18 mouse cellular contexts compared by ENCODE assay signal in the genomic region with DNA sequence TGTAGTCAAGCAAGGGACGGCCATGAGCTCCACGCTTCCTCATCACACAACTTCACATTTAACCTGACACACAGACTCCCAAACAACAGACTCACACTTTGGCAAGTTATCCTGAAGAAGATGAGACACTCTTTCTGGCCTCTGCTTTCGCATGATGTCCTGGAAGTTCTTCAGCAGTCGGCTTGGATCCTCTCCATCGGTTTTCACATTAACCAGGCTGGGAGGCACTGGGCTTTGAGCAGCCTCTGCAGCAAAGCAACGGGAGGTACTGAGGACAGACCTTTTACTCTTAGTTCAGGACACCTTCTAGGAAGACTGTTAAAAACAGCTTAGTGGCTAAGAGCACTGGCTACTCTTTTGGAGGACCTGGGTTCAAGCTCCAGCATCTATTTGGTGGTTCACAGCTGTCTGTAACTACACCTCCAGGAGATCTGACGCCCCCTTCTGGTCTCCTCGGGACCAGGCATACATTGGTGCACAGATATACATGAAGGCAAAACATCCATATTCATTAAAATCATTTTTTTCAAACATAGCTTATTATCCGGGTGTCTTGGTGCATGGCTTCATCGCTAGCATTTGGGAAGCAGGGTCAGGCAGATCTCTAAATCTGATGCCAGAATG. TPM values are rescaled to one million over a fixed set of nuclear protein-coding genes. Genes with fewer than 3 reads are reported as not detected.
DNase-seq lines count a peak whose midpoint lies in the region; ATAC-seq and TF ChIP-seq lines count a peak whose summit lies in the region.
"Had no signal": no experiment of that assay in that cellular context is flagged by ENCODE, and none has a peak within 500 bp of the region (broad histone marks: within the 10 kb centered on the region; RNA-seq: fewer than 3 reads in every experiment).

No protein-coding gene starts in this region.

- peak; percentile 24; the same call in 1 of the 2 replicates for TF ChIP-seq POLR2A in lung, adult 2 months (IDR thresholded peaks at IDR 0.05; ENCODE audit: borderline replicate concordance, extremely low read depth, low read depth, low read length)
- TF ChIP-seq POLR2A in bone marrow, adult 2 months (IDR thresholded peaks at IDR 0.05; ENCODE audit: borderline replicate concordance, control insufficient read depth, low read depth, low read length): no peak

- H3K9ac ChIP-seq in kidney, embryonic 14.5 days (ENCODE audit: low read depth, low read length): no peak overlapping the region
- no peak overlapping the region for H3K9ac ChIP-seq in stomach, postnatal 0 days (ENCODE audit: low read length)
- H3K9ac ChIP-seq: embryonic facial prominence, embryonic 13.5 days; heart, embryonic 12.5 days; limb, embryonic 15.5 days; neural tube, embryonic 15.5 days; stomach, embryonic 15.5 days had no signal

- H3K27ac ChIP-seq in kidney, embryonic 14.5 days (ENCODE audit: low read depth, low read length): no peak overlapping the region
- H3K27ac ChIP-seq in bone marrow, adult 2 months (ENCODE audit: control insufficient read depth, insufficient read depth, low read depth, low read length, poor library complexity): 0 out of 2 replicates have a peak overlapping the region, but pooled peaks have one; percentile 16
- H3K27ac ChIP-seq in stomach, postnatal 0 days (replicated peaks): no peak overlapping the region
- H3K27ac ChIP-seq: embryonic facial prominence, embryonic 13.5 days; forebrain, embryonic 10.5 days; limb, embryonic 15.5 days; midbrain, embryonic 10.5 days; neural tube, embryonic 15.5 days; stomach, embryonic 15.5 days had no signal

- peaks cover 4% of the 10 kb centered on the region for H3K4me1 ChIP-seq in kidney, embryonic 14.5 days (ENCODE audit: control insufficient read depth, insufficient read depth, low read length)
- peaks cover 25% of the 10 kb centered on the region for H3K4me1 ChIP-seq in lung, adult 2 months (ENCODE audit: control insufficient read depth, insufficient read depth, low read length)
- peaks cover 2% of the 10 kb centered on the region; the same call in 1 of the 2 replicates for H3K4me1 ChIP-seq in bone marrow, adult 2 months (ENCODE audit: control insufficient read depth, insufficient read depth, low read length)
- H3K4me1 ChIP-seq in stomach, postnatal 0 days (replicated peaks; ENCODE audit: control insufficient read depth, insufficient read depth): peaks cover 5% of the 10 kb centered on the region

- peaks cover 65% of the 10 kb centered on the region for H3K36me3 ChIP-seq in kidney, embryonic 14.5 days (ENCODE audit: control insufficient read depth, insufficient read depth, low read length)
- H3K36me3 ChIP-seq in stomach, postnatal 0 days (ENCODE audit: control insufficient read depth, insufficient read depth, low read length): peaks cover 38% of the 10 kb centered on the region

- H3K4me3 ChIP-seq in kidney, embryonic 14.5 days (ENCODE audit: low read length): no peak overlapping the region
- H3K4me3 ChIP-seq in lung, adult 2 months (replicated peaks; ENCODE audit: extremely low read depth, low read depth, low read length): no peak overlapping the region
- no peak overlapping the region for H3K4me3 ChIP-seq in bone marrow, adult 2 months (replicated peaks; ENCODE audit: control insufficient read depth, low read depth, low read length)
- no peak overlapping the region for H3K4me3 ChIP-seq in stomach, postnatal 0 days (ENCODE audit: low read depth, low read length)
- H3K4me3 ChIP-seq: embryonic facial prominence, embryonic 13.5 days; forebrain, embryonic 10.5 days; heart, embryonic 12.5 days; limb, embryonic 15.5 days; midbrain, embryonic 10.5 days; neural tube, embryonic 15.5 days; stomach, embryonic 15.5 days had no signal

- no peak for TF ChIP-seq CTCF in lung, adult 2 months (IDR thresholded peaks at IDR 0.05; ENCODE audit: insufficient read depth, low read length)
- no peak for TF ChIP-seq CTCF in bone marrow, adult 2 months (IDR thresholded peaks at IDR 0.05; ENCODE audit: control insufficient read depth, insufficient read depth, low read length)
- TF ChIP-seq CTCF in stomach, postnatal 0 days (IDR thresholded peaks at IDR 0.05; ENCODE audit: low read depth): peak; percentile 13; the same call in 1 of the 2 replicates

- no peaks in the 10 kb centered on the region for H3K27me3 ChIP-seq in kidney, embryonic 14.5 days (ENCODE audit: control insufficient read depth, insufficient read depth, low read length)
- no peaks in the 10 kb centered on the region for H3K27me3 ChIP-seq in stomach, postnatal 0 days (ENCODE audit: control insufficient read depth, insufficient read depth, low read length)
- H3K27me3 ChIP-seq: embryonic facial prominence, embryonic 13.5 days; heart, embryonic 12.5 days; limb, embryonic 15.5 days; neural tube, embryonic 15.5 days; stomach, embryonic 15.5 days had no signal

- no peak for ATAC-seq in kidney, embryonic 14.5 days (ENCODE audit: low FRiP score, low TSS enrichment)
- ATAC-seq in stomach, postnatal 0 days (ENCODE audit: low FRiP score, low TSS enrichment): no peak

- TF ChIP-seq EP300 in stomach, postnatal 0 days (optimal IDR thresholded peaks at IDR 0.05): no peak

- H3K9me3 ChIP-seq in kidney, embryonic 14.5 days (ENCODE audit: control insufficient read depth, low read length): no peaks in the 10 kb centered on the region
- H3K9me3 ChIP-seq in stomach, postnatal 0 days (ENCODE audit: control insufficient read depth, low read length): no peaks in the 10 kb centered on the region
- H3K9me3 ChIP-seq: embryonic facial prominence, embryonic 13.5 days; forebrain, embryonic 10.5 days; heart, embryonic 12.5 days; limb, embryonic 15.5 days; midbrain, embryonic 10.5 days; neural tube, embryonic 15.5 days; stomach, embryonic 15.5 days had no signal

- WGBS in kidney, embryonic 14.5 days: 88% methylated on average over 10 of the region's 10 CpGs
- WGBS in lung, adult 2 months: 84% methylated on average over 10 of the region's 10 CpGs
- 73% methylated on average over 10 of the region's 10 CpGs for WGBS in bone marrow, adult 2 months
- WGBS in stomach, postnatal 0 days: 81% methylated on average over 10 of the region's 10 CpGs

- no peak overlapping the region for H3K4me2 ChIP-seq in kidney, embryonic 14.5 days (replicated peaks; ENCODE audit: low read depth, low read length)
- no peak overlapping the region for H3K4me2 ChIP-seq in stomach, postnatal 0 days (replicated peaks; ENCODE audit: low read depth)
- H3K4me2 ChIP-seq: embryonic facial prominence, embryonic 13.5 days; heart, embryonic 12.5 days; limb, embryonic 15.5 days; neural tube, embryonic 15.5 days; stomach, embryonic 15.5 days had no signal

- DNase-seq in kidney, adult 11 months: peak; percentile 79
- no peak for DNase-seq in lung, adult 2 months
- no peak for DNase-seq in lung, postnatal 25 days (ENCODE audit: low spot score)
- no peak for DNase-seq in stomach, postnatal 0 days (ENCODE audit: low spot score)
- DNase-seq in adrenal gland, adult 8-10 months: no peak
- DNase-seq: heart, postnatal 4 days; lung, postnatal 36 days; thymus, postnatal 25 days had no signal

RNA-seq across cellular contexts. Expression of a gene that starts 6.8 kb away (rescaled TPM):
- 71.8 and 95.3 TPM in 2 replicates for polyA plus RNA-seq in kidney, embryonic 14.5 days (2014; fragmentation: Nextera tagmentation; extraction: Ambion mirVana)
- 443 and 458 TPM in 2 replicates for polyA plus RNA-seq in lung, adult 2 months (2012; rRNA removed)
- polyA plus RNA-seq in bone marrow, adult 2 months (2011; ENCODE audit: insufficient read depth, insufficient read length, low replicate concordance, missing spikeins): 22.5 and 59.7 TPM in 2 replicates
- 145 and 152 TPM in 2 replicates for polyA plus RNA-seq in stomach, postnatal 0 days (2015; fragmentation: Nextera tagmentation; extraction: Ambion mirVana)
- total RNA-seq in adrenal gland, adult 8-10 months (2022): 1,000 to 10,000 TPM in 3 of 4 experiments, 100 to 1,000 TPM in 1; 739 to 2,154 (median 1,752) TPM

RNA-seq across cellular contexts. Expression of a gene that starts 19.3 kb away (rescaled TPM):
- polyA plus RNA-seq in kidney, embryonic 14.5 days (2014; fragmentation: Nextera tagmentation; extraction: Ambion mirVana): 0.14 TPM in 1 of 2 replicates, not detected in the other
- polyA plus RNA-seq in lung, adult 2 months (2012; rRNA removed): 6.0 and 6.4 TPM in 2 replicates
- polyA plus RNA-seq in bone marrow, adult 2 months (2011; ENCODE audit: insufficient read depth, insufficient read length, low replicate concordance, missing spikeins): 0.56 and 3.6 TPM in 2 replicates
- polyA plus RNA-seq in stomach, postnatal 0 days (2015; fragmentation: Nextera tagmentation; extraction: Ambion mirVana): 0.05 and 0.07 TPM in 2 replicates
- 1 to 10 TPM in 3 of 4 experiments, under 1 TPM in 1; 0.98 to 2.7 (median 1.5) TPM for total RNA-seq in adrenal gland, adult 8-10 months (2022)
- polyA plus RNA-seq: C2C12; embryonic facial prominence, embryonic 13.5 days; forebrain, embryonic 10.5 days; heart, embryonic 12.5 days; midbrain, embryonic 10.5 days; neural tube, embryonic 15.5 days had no signal

RNA-seq across cellular contexts. Expression of a gene that starts 38.7 kb away (rescaled TPM):
- 77.9 and 80.8 TPM in 2 replicates for polyA plus RNA-seq in kidney, embryonic 14.5 days (2014; fragmentation: Nextera tagmentation; extraction: Ambion mirVana)
- 60.9 and 69.0 TPM in 2 replicates for polyA plus RNA-seq in lung, adult 2 months (2012; rRNA removed)
- 21.7 and 63.2 TPM in 2 replicates for polyA plus RNA-seq in bone marrow, adult 2 months (2011; ENCODE audit: insufficient read depth, insufficient read length, low replicate concordance, missing spikeins)
- polyA plus RNA-seq in stomach, postnatal 0 days (2015; fragmentation: Nextera tagmentation; extraction: Ambion mirVana): 27.1 and 27.7 TPM in 2 replicates
- total RNA-seq in adrenal gland, adult 8-10 months (2022): 100 to 1,000 TPM in 3 of 4 experiments, 10 to 100 TPM in 1; 92.9 to 136 (median 118) TPM

RNA-seq across cellular contexts. Expression of a gene that starts 39.2 kb away (rescaled TPM):
- polyA plus RNA-seq in kidney, embryonic 14.5 days (2014; fragmentation: Nextera tagmentation; extraction: Ambion mirVana): 25.6 and 29.1 TPM in 2 replicates
- 5.7 and 7.9 TPM in 2 replicates for polyA plus RNA-seq in lung, adult 2 months (2012; rRNA removed)
- polyA plus RNA-seq in bone marrow, adult 2 months (2011; ENCODE audit: insufficient read depth, insufficient read length, low replicate concordance, missing spikeins): 45.1 and 46.9 TPM in 2 replicates
- polyA plus RNA-seq in stomach, postnatal 0 days (2015; fragmentation: Nextera tagmentation; extraction: Ambion mirVana): 13.0 and 13.3 TPM in 2 replicates
- 1 to 10 TPM; 3.9 to 6.5 (median 5.5) TPM for total RNA-seq in adrenal gland, adult 8-10 months (2022)

RNA-seq across cellular contexts. Expression of a gene that starts 42.1 kb away (rescaled TPM):
- 36.4 and 43.1 TPM in 2 replicates for polyA plus RNA-seq in kidney, embryonic 14.5 days (2014; fragmentation: Nextera tagmentation; extraction: Ambion mirVana)
- polyA plus RNA-seq in lung, adult 2 months (2012; rRNA removed): 60.7 and 67.3 TPM in 2 replicates
- polyA plus RNA-seq in bone marrow, adult 2 months (2011; ENCODE audit: insufficient read depth, insufficient read length, low replicate concordance, missing spikeins): 32.4 and 91.7 TPM in 2 replicates
- 15.2 and 16.5 TPM in 2 replicates for polyA plus RNA-seq in stomach, postnatal 0 days (2015; fragmentation: Nextera tagmentation; extraction: Ambion mirVana)
- total RNA-seq in adrenal gland, adult 8-10 months (2022): 100 to 1,000 TPM in 3 of 4 experiments, 10 to 100 TPM in 1; 95.9 to 143 (median 121) TPM
